Mouse (Mus musculus) myocyte (in vitro differentiated cells): ENCODE measurements around the gene Fam193b. TPM values are rescaled to one million over a fixed set of nuclear protein-coding genes. Genes with fewer than 3 reads are reported as not detected.

Experiments used
- H3K27me3 ChIP-seq: one replicate; pipeline ENCODE4 v1.6.1; 2011; ENCODE audit not compliant: control insufficient read depth, insufficient read depth, insufficient read length
- H3K36me3 ChIP-seq: one replicate; pipeline ENCODE4 v1.6.1; 2011; ENCODE audit not compliant: control insufficient read depth, insufficient read depth
- H3K4me2 ChIP-seq: one replicate; pipeline ENCODE4 v1.6.1; 2011; ENCODE audit warnings: low read depth, control low read depth
- H3K4me3 ChIP-seq: one replicate; pipeline ENCODE4 v1.5.1; 2011; ENCODE audit warnings: mild to moderate bottlenecking, control low read depth, moderate library complexity
- H3K79me2 ChIP-seq: one replicate; pipeline ENCODE4 v1.6.1; 2011; ENCODE audit not compliant: control insufficient read depth, insufficient read depth
- H3ac ChIP-seq: one replicate; pipeline ENCODE4 v1.6.1; 2011; ENCODE audit not compliant: control insufficient read depth, insufficient read length
- CEBPB ChIP-seq: IDR thresholded peaks from 2 replicates; pipeline ENCODE4 v1.6.1; 2011; ENCODE audit warnings: mild to moderate bottlenecking, moderate library complexity; ENCODE audit not compliant: poor library complexity, insufficient read depth, severe bottlenecking
- E2F4 ChIP-seq: IDR thresholded peaks from one replicate; pipeline ENCODE4 v1.6.1; 2011; ENCODE audit warnings: mild to moderate bottlenecking, control low read depth, moderate library complexity; ENCODE audit not compliant: insufficient read depth
- MAX ChIP-seq: IDR thresholded peaks from one replicate; pipeline ENCODE4 v1.6.1; 2011; ENCODE audit warnings: low read depth, mild to moderate bottlenecking, control low read depth
- MYOD1 ChIP-seq, 3 experiments: IDR thresholded peaks; one replicate each; pipeline ENCODE4 v1.6.1; 2011; ENCODE audit warnings: control low read depth in 2 of 3, low read depth in 2 of 3, mild to moderate bottlenecking in 2 of 3, moderate library complexity in 1 of 3; ENCODE audit not compliant: insufficient read length in 2 of 3, control insufficient read depth in 1 of 3
- MYOG ChIP-seq, 3 experiments: IDR thresholded peaks; one replicate each; pipeline ENCODE4 v1.6.1; 2011; ENCODE audit warnings: control low read depth in 2 of 3, low read depth in 2 of 3, mild to moderate bottlenecking in 2 of 3; ENCODE audit not compliant: insufficient read length in 2 of 3, control insufficient read depth in 1 of 3, insufficient read depth in 1 of 3
- POLR2A ChIP-seq: IDR thresholded peaks from one replicate; pipeline ENCODE4 v1.6.1; 2011; ENCODE audit warnings: low read depth, mild to moderate bottlenecking, control low read depth, moderate library complexity; ENCODE audit not compliant: insufficient read length
- POLR2AphosphoS2 ChIP-seq: IDR thresholded peaks from one replicate; pipeline ENCODE4 v1.6.1; 2011; ENCODE audit warnings: low read depth, control low read depth; ENCODE audit not compliant: insufficient read length
- REST ChIP-seq: IDR thresholded peaks from one replicate; pipeline ENCODE4 v1.6.1; 2011; ENCODE audit warnings: mild to moderate bottlenecking, control low read depth, moderate library complexity; ENCODE audit not compliant: insufficient read depth, insufficient read length
- SRF ChIP-seq: IDR thresholded peaks from one replicate; pipeline ENCODE4 v1.6.1; 2011; ENCODE audit warnings: low read depth; ENCODE audit not compliant: control insufficient read depth, insufficient read length
- TCF12 ChIP-seq: IDR thresholded peaks from one replicate; pipeline ENCODE4 v1.6.1; 2011; ENCODE audit warnings: mild to moderate bottlenecking, control low read depth; ENCODE audit not compliant: poor library complexity, insufficient read depth, severe bottlenecking
- TCF3 ChIP-seq: IDR thresholded peaks from one replicate; pipeline ENCODE4 v1.6.1; 2011; ENCODE audit warnings: low read depth, control low read depth; ENCODE audit not compliant: insufficient read length
- USF1 ChIP-seq: IDR thresholded peaks from one replicate; pipeline ENCODE4 v1.6.1; 2011; ENCODE audit warnings: low read depth, mild to moderate bottlenecking, control low read depth, moderate library complexity
- polyA plus RNA-seq: library from polyadenylated mRNA; unstranded; fragments of >200 nt; fragmentation: generic; extraction: Trizol; gene quantifications from one replicate; pipeline ENCODE4 v1.2.1, GENCODE M21; 2012; ENCODE audit warnings: missing spikeins

Fam193b gene
- polyA plus RNA-seq, 1 experiment: 13.5 TPM

GRCm38 (mm10) chr13:55543447-55543846 is 27.5 kb downstream of the Fam193b start:
- Histone ChIP-seq H3ac (no peak overlapping the region), H3K4me3 (no peak overlapping the region), H3K36me3 (peaks cover 10% of the 10 kb centered on the region), H3K27me3 (no peaks in the 10 kb centered on the region), H3K4me2 (no peak overlapping the region), H3K79me2 (no peaks in the 10 kb centered on the region)
- TF ChIP-seq MYOG (IDR thresholded peaks at IDR 0.05; ENCODE audit: control insufficient read depth in 1 of 3, insufficient read depth in 1 of 3, insufficient read length in 2 of 3, low read depth in 2 of 3) (no peak), TCF12 (no peak), POLR2A (no peak), CEBPB (no peak), USF1 (no peak), POLR2AphosphoS2 (no peak), MAX (no peak), MYOD1 (IDR thresholded peaks at IDR 0.05; ENCODE audit: control insufficient read depth in 1 of 3, insufficient read length in 2 of 3, low read depth in 2 of 3) (no peak), E2F4 (no peak), TCF3 (no peak), SRF (no peak), REST (no peak)

GRCm38 (mm10) chr13:55542891-55543290 is 28.0 kb downstream of the Fam193b start:
- TF ChIP-seq TCF3: no peak
- H3ac ChIP-seq: no peak overlapping the region
- H3K79me2 ChIP-seq: no peaks in the 10 kb centered on the region
- peaks cover 10% of the 10 kb centered on the region for H3K36me3 ChIP-seq
- no peaks in the 10 kb centered on the region for H3K27me3 ChIP-seq
- no peak overlapping the region for H3K4me3 ChIP-seq
- no peak overlapping the region for H3K4me2 ChIP-seq

GRCm38 (mm10) chr13:55540933-55541332 is 30.0 kb downstream of the Fam193b start:
- Histone ChIP-seq H3K27me3 (no peaks in the 10 kb centered on the region), H3K4me2 (no peak overlapping the region), H3K4me3 (no peak overlapping the region), H3ac (no peak overlapping the region), H3K79me2 (peaks cover 2% of the 10 kb centered on the region), H3K36me3 (peaks cover 10% of the 10 kb centered on the region)
- TF ChIP-seq POLR2AphosphoS2 (no peak), TCF12 (no peak), MYOD1 (IDR thresholded peaks at IDR 0.05; ENCODE audit: control insufficient read depth in 1 of 3, insufficient read length in 2 of 3, low read depth in 2 of 3) (no peak), MYOG (IDR thresholded peaks at IDR 0.05; ENCODE audit: control insufficient read depth in 1 of 3, insufficient read depth in 1 of 3, insufficient read length in 2 of 3, low read depth in 2 of 3) (no peak), CEBPB (no peak), E2F4 (no peak), TCF3 (no peak), POLR2A (no peak), SRF (no peak), MAX (no peak), USF1 (no peak), REST (no peak)

- peaks cover 11% of the 10 kb centered on the region for H3K79me2 ChIP-seq
- H3K36me3 ChIP-seq: no peaks in the 10 kb centered on the region
- H3K27me3 ChIP-seq: no peaks in the 10 kb centered on the region
- peak within 1 kb of the TSS; percentile 93 for H3K4me2 ChIP-seq
- peak; percentile 75 for TF ChIP-seq SRF
- TF ChIP-seq TCF12: no peak
- TF ChIP-seq USF1: no peak
- no peak for TF ChIP-seq TCF3
- TF ChIP-seq CEBPB: no peak
- TF ChIP-seq MAX: no peak
- peak in 1 of 3 experiments; percentile 2 for TF ChIP-seq MYOG (IDR thresholded peaks at IDR 0.05; ENCODE audit: control insufficient read depth in 1 of 3, insufficient read depth in 1 of 3, insufficient read length in 2 of 3, low read depth in 2 of 3)
- TF ChIP-seq POLR2A: peak; percentile 79
- TF ChIP-seq MYOD1 (IDR thresholded peaks at IDR 0.05; ENCODE audit: control insufficient read depth in 1 of 3, insufficient read length in 2 of 3, low read depth in 2 of 3): peak in 1 of 3 experiments; percentile 18
- TF ChIP-seq REST: no peak
- TF ChIP-seq POLR2AphosphoS2: peak; percentile 77
- no peak for TF ChIP-seq E2F4
- peak within 1 kb of the TSS; percentile 79 for H3ac ChIP-seq
- H3K4me3 ChIP-seq: peak within 1 kb of the TSS; percentile 63
Observed at GRCm38 (mm10) chr13:55536194-55537175, 34.4 kb downstream of the Fam193b start, which contains the start of gene Ddx41. Gene Ddx41, minus strand, starts transcription at chr13:55536658.
